Mouse (Mus musculus): ENCODE results near the gene Cryba2.

GRCm38 (mm10) chr1:74941651-74942360, 48.9 kb upstream of the Cryba2 start:
- TF ChIP-seq EP300 (IDR thresholded peaks at IDR 0.05; ENCODE audit: low read depth) (no peak), CTCF (IDR thresholded peaks at IDR 0.05; ENCODE audit: low read depth) (no peak)
